ENCODE assay signal across 8 mouse cellular contexts in genomic region chr4:63408649-63409048, GRCm38 (mm10). TPM values are rescaled to one million over a fixed set of nuclear protein-coding genes. Genes with fewer than 3 reads are reported as not detected.
DNase-seq lines count a peak whose midpoint lies in the region; ATAC-seq and TF ChIP-seq lines count a peak whose summit lies in the region.

No protein-coding gene starts in this region.

- no peaks in the 10 kb centered on the region for H3K9me3 ChIP-seq in embryonic facial prominence, embryonic 10.5 days
- no peaks in the 10 kb centered on the region for H3K9me3 ChIP-seq in heart, embryonic 13.5 days
- no peaks in the 10 kb centered on the region for H3K9me3 ChIP-seq in lung, embryonic 14.5 days (ENCODE audit: low read depth, low read length)
- no peaks in the 10 kb centered on the region for H3K9me3 ChIP-seq in neural tube, embryonic 13.5 days

- peaks cover 44% of the 10 kb centered on the region for H3K4me1 ChIP-seq in embryonic facial prominence, embryonic 10.5 days
- peaks cover 52% of the 10 kb centered on the region for H3K4me1 ChIP-seq in heart, embryonic 13.5 days
- H3K4me1 ChIP-seq in lung, embryonic 14.5 days (ENCODE audit: insufficient read depth) = peaks cover 31% of the 10 kb centered on the region
- H3K4me1 ChIP-seq in neural tube, embryonic 13.5 days (replicated peaks) = peaks cover 50% of the 10 kb centered on the region

- peak; percentile 73 to 74 for DNase-seq in B cell, adult 2 months
- DNase-seq in Muller cell, postnatal 12 days (ENCODE audit: inconsistent ontology term) = peak; percentile 60
- peak; percentile 75 for DNase-seq in embryonic facial prominence, embryonic 10.5 days (ENCODE audit: low spot score)
- peak; percentile 78 for DNase-seq in kidney, postnatal 10 days
- peak; percentile 89 for DNase-seq in lung, embryonic 14.5 days
- DNase-seq in thymus, postnatal 14 days = peak; percentile 75

- H3K9ac ChIP-seq in heart, embryonic 13.5 days = peak overlapping the region; percentile 35; the same call in 1 of the 2 replicates
- H3K9ac ChIP-seq in lung, embryonic 14.5 days = no peak overlapping the region
- H3K9ac ChIP-seq in neural tube, embryonic 13.5 days = 0 out of 2 replicates have a peak overlapping the region, but pooled peaks have one; percentile 47

- no peaks in the 10 kb centered on the region for H3K36me3 ChIP-seq in embryonic facial prominence, embryonic 10.5 days (replicated peaks)
- no peaks in the 10 kb centered on the region for H3K36me3 ChIP-seq in heart, embryonic 13.5 days
- no peaks in the 10 kb centered on the region for H3K36me3 ChIP-seq in lung, embryonic 14.5 days (ENCODE audit: insufficient read depth)
- no peaks in the 10 kb centered on the region for H3K36me3 ChIP-seq in neural tube, embryonic 13.5 days

- TF ChIP-seq CTCF in lung, embryonic 14.5 days (IDR thresholded peaks at IDR 0.05; ENCODE audit: low read depth) = peak; percentile 90

- H3K4me2 ChIP-seq in heart, embryonic 13.5 days = peak overlapping the region; percentile 99
- H3K4me2 ChIP-seq in lung, embryonic 14.5 days = peak overlapping the region; percentile 99
- peak overlapping the region; percentile 96 for H3K4me2 ChIP-seq in neural tube, embryonic 13.5 days

- peaks cover 13% of the 10 kb centered on the region for H3K27me3 ChIP-seq in embryonic facial prominence, embryonic 10.5 days (replicated peaks; ENCODE audit: low read depth, poor library complexity, severe bottlenecking)
- H3K27me3 ChIP-seq in heart, embryonic 13.5 days (replicated peaks) = peaks cover 12% of the 10 kb centered on the region; the same call in 1 of the 2 replicates
- H3K27me3 ChIP-seq in lung, embryonic 14.5 days (ENCODE audit: insufficient read depth, low read length) = no peaks in the 10 kb centered on the region
- H3K27me3 ChIP-seq in neural tube, embryonic 13.5 days = no peaks in the 10 kb centered on the region

- peak overlapping the region; percentile 76 for H3K4me3 ChIP-seq in embryonic facial prominence, embryonic 10.5 days
- no peak overlapping the region for H3K4me3 ChIP-seq in heart, embryonic 13.5 days
- H3K4me3 ChIP-seq in lung, embryonic 14.5 days (ENCODE audit: low read depth, low read length) = peak overlapping the region; percentile 50; the same call in 1 of the 2 replicates
- H3K4me3 ChIP-seq in neural tube, embryonic 13.5 days = peak overlapping the region; percentile 51; the same call in 1 of the 2 replicates

- no peak; the same call in 1 of the 2 replicates for ATAC-seq in heart, embryonic 13.5 days (ENCODE audit: extremely low read depth, insufficient number of reproducible peaks, low FRiP score, low TSS enrichment)
- ATAC-seq in lung, embryonic 14.5 days (ENCODE audit: insufficient read depth) = peak; percentile 54
- ATAC-seq in neural tube, embryonic 13.5 days (ENCODE audit: low read depth) = peak; percentile 55

- WGBS in embryonic facial prominence, embryonic 10.5 days = 10% methylated on average over 8 of the region's 8 CpGs
- WGBS in heart, embryonic 13.5 days = 7% methylated on average over 8 of the region's 8 CpGs
- WGBS in lung, embryonic 14.5 days = 4% methylated on average over 8 of the region's 8 CpGs
- 11% methylated on average over 8 of the region's 8 CpGs for WGBS in neural tube, embryonic 13.5 days

- H3K27ac ChIP-seq in embryonic facial prominence, embryonic 10.5 days (replicated peaks) = 0 out of 2 replicates have a peak overlapping the region, but pooled peaks have one; percentile 35
- H3K27ac ChIP-seq in heart, embryonic 13.5 days (replicated peaks) = 0 out of 2 replicates have a peak overlapping the region, but pooled peaks have one; percentile 9
- peak overlapping the region; percentile 74 for H3K27ac ChIP-seq in lung, embryonic 14.5 days (ENCODE audit: low read depth)
- H3K27ac ChIP-seq in neural tube, embryonic 13.5 days (replicated peaks) = peak overlapping the region; percentile 46; the same call in 1 of the 2 replicates

RNA-seq across cellular contexts. Expression of gene Akna, which starts 5.5 kb away (rescaled TPM):
- 11.8 and 12.0 TPM in 2 replicates for polyA plus RNA-seq in embryonic facial prominence, embryonic 10.5 days (2016; fragmentation: Nextera tagmentation; extraction: Ambion mirVana)
- polyA plus RNA-seq in heart, embryonic 13.5 days (2015; fragmentation: Nextera tagmentation; extraction: Ambion mirVana) = 2.8 and 3.5 TPM in 2 replicates
- polyA plus RNA-seq in lung, embryonic 14.5 days (2014; fragmentation: Nextera tagmentation; extraction: Ambion mirVana) = 11.2 and 12.6 TPM in 2 replicates
- polyA plus RNA-seq in neural tube, embryonic 13.5 days (2015; fragmentation: Nextera tagmentation; extraction: Ambion mirVana) = 4.4 and 4.8 TPM in 2 replicates

RNA-seq across cellular contexts. Expression of gene Orm2, which starts 46.4 kb away (rescaled TPM):
- polyA plus RNA-seq in embryonic facial prominence, embryonic 10.5 days (2016; fragmentation: Nextera tagmentation; extraction: Ambion mirVana) = not detected in 2 replicates
- not detected in 2 replicates for polyA plus RNA-seq in heart, embryonic 13.5 days (2015; fragmentation: Nextera tagmentation; extraction: Ambion mirVana)
- not detected in 2 replicates for polyA plus RNA-seq in lung, embryonic 14.5 days (2014; fragmentation: Nextera tagmentation; extraction: Ambion mirVana)
- polyA plus RNA-seq in neural tube, embryonic 13.5 days (2015; fragmentation: Nextera tagmentation; extraction: Ambion mirVana) = not detected in 2 replicates

RNA-seq across cellular contexts. Expression of gene Orm3, which starts 52.7 kb away (rescaled TPM):
- not detected in 2 replicates for polyA plus RNA-seq in embryonic facial prominence, embryonic 10.5 days (2016; fragmentation: Nextera tagmentation; extraction: Ambion mirVana)
- polyA plus RNA-seq in heart, embryonic 13.5 days (2015; fragmentation: Nextera tagmentation; extraction: Ambion mirVana) = not detected in 2 replicates
- polyA plus RNA-seq in lung, embryonic 14.5 days (2014; fragmentation: Nextera tagmentation; extraction: Ambion mirVana) = not detected in 2 replicates
- polyA plus RNA-seq in neural tube, embryonic 13.5 days (2015; fragmentation: Nextera tagmentation; extraction: Ambion mirVana) = not detected in 2 replicates

Comparison
In these comparisons a context has a peak if more than half of its experiments do, and no peak if none do; other contexts are left out.
1. H3K27ac ChIP-seq: peak in every context shown above with its lines; median percentile 74 in lung, embryonic 14.5 days; 46 in neural tube, embryonic 13.5 days; 35 in embryonic facial prominence, embryonic 10.5 days; 9 in heart, embryonic 13.5 days.